Mouse (Mus musculus): ENCODE results near the gene Meis1.

Gene Meis1

GRCm38 (mm10) chr11:18990244-18990677 is 28.5 kb downstream of the Meis1 start:
- DNase-seq (ENCODE audit: low spot score in 2 of 2) = no peak

DNA sequence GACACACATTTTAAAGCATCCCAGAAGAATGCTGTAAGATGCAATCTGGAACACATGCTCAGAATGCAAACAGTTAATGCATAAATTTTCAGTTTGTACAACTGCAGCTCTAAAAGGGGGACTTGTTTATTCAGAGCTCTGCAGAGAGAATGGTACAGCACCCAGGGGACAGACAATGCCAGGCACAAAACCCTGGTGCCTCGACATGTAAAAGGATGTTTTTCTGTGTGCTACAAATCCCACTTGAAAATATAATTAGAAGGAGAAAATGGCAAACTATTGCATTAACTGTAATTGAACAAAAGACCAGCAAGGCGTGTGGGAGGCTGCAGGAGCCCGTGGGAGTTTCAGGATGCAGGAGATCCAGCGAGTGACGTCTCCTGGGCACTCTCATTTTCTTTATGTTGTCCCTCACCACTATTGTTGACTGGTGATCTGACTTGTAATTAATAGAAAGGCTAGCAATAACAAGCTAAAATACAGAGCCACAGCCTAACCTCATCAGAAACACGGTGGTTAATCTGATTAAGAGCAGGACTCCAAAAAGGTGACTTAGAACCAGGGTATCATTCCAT is 29.0 kb downstream of the Meis1 start:
- DNase-seq (ENCODE audit: low spot score in 2 of 2) = no peak

- no peak for DNase-seq (ENCODE audit: low spot score in 2 of 2)
Observed at GRCm38 (mm10) chr11:18988637-18989263, 30.0 kb downstream of the Meis1 start.

DNA sequence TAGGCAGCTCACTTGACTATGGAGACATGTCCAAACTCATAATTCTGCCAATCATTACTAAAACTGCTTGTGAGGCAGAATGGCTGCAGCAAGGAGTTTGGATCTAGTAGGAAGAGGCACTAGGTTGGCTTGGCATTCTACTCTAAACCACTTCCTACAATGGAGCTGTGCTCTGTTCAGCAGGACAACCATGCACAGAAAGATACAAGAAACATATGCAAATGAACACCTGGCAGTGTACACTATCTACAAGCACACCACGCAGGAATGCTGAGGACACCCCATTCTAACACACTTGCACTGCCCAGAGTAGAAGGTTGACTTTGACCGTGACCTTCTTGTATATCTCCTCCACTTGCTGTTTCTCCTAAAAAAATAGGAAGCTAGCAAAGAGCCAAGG is 35.0 kb downstream of the Meis1 start:
- DNase-seq (ENCODE audit: low spot score in 2 of 2) = no peak

GRCm38 (mm10) chr11:18983294-18983693 is 35.5 kb downstream of the Meis1 start:
- no peak for DNase-seq (ENCODE audit: low spot score in 2 of 2)

GRCm38 (mm10) chr11:18982331-18982730 is 36.5 kb downstream of the Meis1 start:
- no peak for DNase-seq (ENCODE audit: low spot score in 2 of 2)

GRCm38 (mm10) chr11:18981367-18981766 is 37.4 kb downstream of the Meis1 start:
- no peak for DNase-seq (ENCODE audit: low spot score in 2 of 2)

- DNase-seq (ENCODE audit: low spot score in 2 of 2) = no peak
Observed at GRCm38 (mm10) chr11:18980615-18981014, 38.2 kb downstream of the Meis1 start.

DNA sequence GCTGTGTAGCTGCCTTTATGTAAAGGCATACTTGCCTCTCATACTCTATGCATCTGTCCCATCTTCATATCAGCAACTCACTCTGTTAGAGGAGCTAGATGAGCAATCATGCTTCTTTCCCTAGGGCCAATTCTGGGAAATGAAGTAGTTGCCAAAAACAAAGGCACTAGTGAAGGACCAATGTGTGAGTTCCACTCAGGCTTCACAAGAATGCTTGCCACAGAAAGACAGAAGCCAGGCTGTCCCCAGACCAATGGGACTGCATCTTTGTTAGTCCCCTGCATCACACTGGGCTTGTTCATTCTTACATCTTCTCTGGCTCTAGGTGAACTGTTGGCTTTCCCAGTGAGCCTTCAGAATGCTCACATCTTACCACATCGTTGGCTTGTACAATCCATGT is 43.7 kb downstream of the Meis1 start:
- DNase-seq (ENCODE audit: low spot score in 2 of 2) = no peak

- DNase-seq (ENCODE audit: low spot score in 2 of 2) = no peak
Observed at GRCm38 (mm10) chr11:18973808-18974207, 45.0 kb downstream of the Meis1 start.

- DNase-seq (ENCODE audit: low spot score in 2 of 2) = no peak
Observed at GRCm38 (mm10) chr11:18972968-18973367, 45.8 kb downstream of the Meis1 start.

GRCm38 (mm10) chr11:18971551-18971950 is 47.2 kb downstream of the Meis1 start:
- DNase-seq (ENCODE audit: low spot score in 2 of 2) = no peak

- DNase-seq (ENCODE audit: low spot score in 2 of 2) = no peak
Observed at GRCm38 (mm10) chr11:18969920-18970336, 48.9 kb downstream of the Meis1 start.

DNA sequence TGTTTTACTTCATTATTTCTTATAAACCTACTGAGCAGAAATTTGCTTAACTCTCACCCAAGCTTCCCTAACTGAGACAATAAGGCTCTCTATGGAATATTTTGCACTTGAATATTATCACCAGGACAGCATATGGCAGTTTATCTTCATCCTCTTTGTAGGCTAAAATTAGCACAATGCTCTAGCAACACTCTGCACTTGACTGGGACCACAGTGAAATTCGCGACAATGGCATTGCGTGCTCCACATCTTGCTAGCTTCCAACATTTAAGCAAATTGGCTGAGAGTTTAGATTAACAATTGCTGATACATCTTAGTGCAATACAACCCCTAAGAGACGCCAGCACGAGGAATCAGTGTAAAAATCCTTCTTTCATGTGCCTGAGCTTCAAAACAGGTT is 54.4 kb downstream of the Meis1 start:
- DNase-seq (ENCODE audit: low spot score in 2 of 2) = no peak

GRCm38 (mm10) chr11:18963202-18964136 is 55.3 kb downstream of the Meis1 start:
- no peak for DNase-seq (ENCODE audit: low spot score in 2 of 2)

GRCm38 (mm10) chr11:18959465-18959864 is 59.3 kb downstream of the Meis1 start:
- no peak for DNase-seq (ENCODE audit: low spot score in 2 of 2)

GRCm38 (mm10) chr11:18957805-18958770 is 60.7 kb downstream of the Meis1 start:
- DNase-seq (ENCODE audit: low spot score in 2 of 2) = no peak

DNA sequence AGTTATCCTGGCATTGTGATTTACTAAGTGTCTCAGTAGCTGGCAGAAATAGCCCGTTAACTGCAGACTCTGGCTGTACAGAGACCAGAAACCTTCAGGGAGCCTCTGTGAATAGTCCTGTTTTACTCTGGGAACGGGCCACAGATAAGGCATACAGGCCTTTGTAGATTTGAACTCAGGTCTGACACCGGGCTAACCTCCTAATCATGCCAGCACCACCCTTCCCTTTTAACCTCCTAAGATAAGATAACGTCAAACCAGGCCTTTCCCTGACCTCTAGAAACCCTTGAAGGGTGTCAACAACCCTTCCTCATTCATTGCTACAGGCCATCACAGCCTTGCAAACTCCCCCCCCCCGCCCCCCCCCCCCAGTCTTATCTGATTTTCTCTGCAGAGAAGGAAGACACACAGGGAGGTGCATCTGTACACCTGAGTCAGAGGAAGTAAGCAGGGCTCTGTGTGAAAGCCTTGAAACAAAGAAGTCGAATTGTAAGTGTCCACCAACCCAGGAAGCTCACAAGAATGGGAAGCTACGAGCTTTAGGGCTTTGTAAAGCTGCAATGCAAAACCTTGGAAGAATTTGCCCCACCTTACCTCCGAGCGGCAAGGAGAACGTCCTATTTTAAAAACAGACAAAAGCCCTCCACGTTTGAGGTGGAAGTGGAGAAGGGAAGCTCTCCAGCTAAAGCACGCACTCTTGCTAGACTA is 61.5 kb downstream of the Meis1 start:
- DNase-seq (ENCODE audit: low spot score in 2 of 2) = no peak

DNA sequence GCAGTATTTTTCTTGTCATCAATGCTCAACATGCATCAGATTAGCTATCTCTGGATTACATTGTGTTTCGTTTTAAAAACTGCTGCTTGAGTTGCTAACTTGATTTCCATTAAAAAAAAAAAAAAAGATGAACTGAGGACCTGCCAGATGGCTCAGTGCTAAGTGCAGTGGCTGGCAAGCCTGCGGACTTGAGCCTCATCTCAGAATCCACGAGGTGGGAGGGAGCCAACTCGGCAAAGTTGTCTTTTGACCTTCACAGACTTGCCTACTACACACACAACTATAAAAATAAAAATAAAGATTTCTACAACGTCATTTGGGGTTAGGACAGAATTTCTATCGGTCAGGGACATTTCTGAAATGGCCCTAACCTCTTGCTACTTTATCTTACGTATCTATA is 62.8 kb downstream of the Meis1 start:
- DNase-seq (ENCODE audit: low spot score in 2 of 2) = no peak

GRCm38 (mm10) chr11:18954852-18955251 is 63.9 kb downstream of the Meis1 start:
- no peak for DNase-seq (ENCODE audit: low spot score in 2 of 2)

DNA sequence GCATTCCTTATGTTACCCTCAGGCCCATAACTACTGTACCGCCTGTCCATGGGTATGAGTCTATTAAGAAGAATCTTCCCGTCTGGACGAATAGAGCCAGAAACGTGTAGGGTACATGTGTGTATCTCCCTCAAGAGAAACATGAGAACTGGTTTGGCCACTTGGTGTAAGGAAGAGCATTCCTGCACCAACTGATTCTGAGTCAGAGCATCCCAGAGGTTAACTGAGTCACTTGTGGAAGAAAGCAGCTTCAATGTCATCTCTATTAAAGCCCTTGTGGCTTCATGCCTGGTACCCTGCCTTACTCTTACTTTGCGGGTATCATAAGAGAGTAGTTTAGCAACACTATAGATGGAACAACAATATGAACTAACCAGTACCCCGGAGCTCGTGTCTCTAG is 64.9 kb downstream of the Meis1 start:
- no peak for DNase-seq (ENCODE audit: low spot score in 2 of 2)

Data from cerebellum, postnatal 4 days (tissue).